In the genomic region with DNA sequence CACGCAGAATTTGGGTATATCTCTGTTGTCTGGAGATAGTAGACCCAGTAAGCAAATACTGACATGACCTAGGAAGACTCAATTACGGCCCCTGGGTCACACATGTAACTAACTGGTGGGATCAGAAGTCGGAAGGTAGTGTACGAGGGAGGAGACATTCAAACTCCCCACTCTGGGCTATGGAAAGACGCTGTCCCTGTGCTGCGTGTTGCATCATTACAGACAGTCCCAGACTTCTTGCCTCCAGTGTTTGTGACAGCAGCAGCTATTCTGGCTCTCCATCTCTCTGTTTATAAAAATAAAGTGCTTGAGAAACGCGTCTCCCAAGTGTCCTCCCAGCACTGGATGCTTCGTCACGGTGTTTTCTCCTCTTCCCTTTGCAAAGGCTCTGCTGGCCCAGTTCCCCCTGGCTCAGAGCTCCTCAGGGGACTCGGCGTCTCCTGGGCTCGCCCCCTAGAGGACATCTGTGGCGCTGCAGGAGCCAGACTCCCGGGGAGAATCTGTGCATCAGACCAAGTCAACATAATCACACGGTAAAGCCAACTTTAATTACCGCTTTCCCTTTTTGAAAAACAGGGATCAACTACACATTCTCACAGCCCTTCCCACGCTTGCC, we compare ENCODE assay signal across 8 mouse cellular contexts. TPM values are rescaled to one million over a fixed set of nuclear protein-coding genes. Genes with fewer than 3 reads are reported as not detected.
A peak's percentile ranks its signal among the peaks of the same experiment; 100 is the strongest.
DNase-seq lines count a peak whose midpoint lies in the region; ATAC-seq and TF ChIP-seq lines count a peak whose summit lies in the region.

No protein-coding gene starts in this region.

- H3K4me1 ChIP-seq in forebrain, postnatal 0 days (ENCODE audit: insufficient read depth), result peaks cover 4% of the 10 kb centered on the region; the same call in 1 of the 2 replicates
- peaks cover 19% of the 10 kb centered on the region for H3K4me1 ChIP-seq in lung, embryonic 15.5 days
- peaks cover 32% of the 10 kb centered on the region for H3K4me1 ChIP-seq in thymus, adult 2 months (replicated peaks; ENCODE audit: control insufficient read depth, insufficient read depth, low read length)

- 0 out of 2 replicates have a peak, but pooled peaks have one; percentile 43 for TF ChIP-seq POLR2A in thymus, adult 2 months (IDR thresholded peaks at IDR 0.05; ENCODE audit: control insufficient read depth, extremely low read depth, insufficient read depth, low read length, poor library complexity)

- H3K27me3 ChIP-seq in forebrain, postnatal 0 days (ENCODE audit: insufficient read depth, low read length), result no peaks in the 10 kb centered on the region
- no peaks in the 10 kb centered on the region for H3K27me3 ChIP-seq in lung, embryonic 15.5 days
- H3K27me3 ChIP-seq in thymus, adult 2 months (ENCODE audit: control insufficient read depth, insufficient read depth, low read length), result no peaks in the 10 kb centered on the region

- 14% methylated on average over 18 of the region's 18 CpGs for WGBS in forebrain, postnatal 0 days
- WGBS in lung, embryonic 15.5 days, result 18% methylated on average over 18 of the region's 18 CpGs
- WGBS in thymus, adult 2 months, result 27% methylated on average over 18 of the region's 18 CpGs

- DNase-seq in ES-CJ7 (ENCODE audit: low read depth, low spot score), result peak; percentile 78
- peak; percentile 89 for DNase-seq in cerebellum, adult 11-12 months
- peak; percentile 92 for DNase-seq in forebrain, postnatal 0 days
- peak; percentile 94 for DNase-seq in heart, postnatal 4 days
- DNase-seq in layer of hippocampus, adult 9-10 months (ENCODE audit: low spot score), result peak; percentile 61
- peak; percentile 84 for DNase-seq in ovary, adult 18-20 months (ENCODE audit: low spot score)
- peak; percentile 91 for DNase-seq in thymus, adult 2 months

- peak overlapping the region; percentile 21 for H3K4me3 ChIP-seq in forebrain, postnatal 0 days (ENCODE audit: low read depth, low read length)
- no peak overlapping the region for H3K4me3 ChIP-seq in lung, embryonic 15.5 days
- no peak overlapping the region for H3K4me3 ChIP-seq in thymus, adult 2 months (ENCODE audit: control insufficient read depth, insufficient read depth, low read length)

- TF ChIP-seq CTCF in forebrain, postnatal 0 days (IDR thresholded peaks at IDR 0.05; ENCODE audit: low read depth), result peak; percentile 91
- peak; percentile 93 for TF ChIP-seq CTCF in thymus, adult 2 months (IDR thresholded peaks at IDR 0.05; ENCODE audit: borderline replicate concordance, control insufficient read depth, extremely low read depth, insufficient read depth, low read length, poor library complexity)

- H3K9me3 ChIP-seq in forebrain, postnatal 0 days (ENCODE audit: low read length), result no peaks in the 10 kb centered on the region
- H3K9me3 ChIP-seq in lung, embryonic 15.5 days, result no peaks in the 10 kb centered on the region

- no peaks in the 10 kb centered on the region for H3K36me3 ChIP-seq in forebrain, postnatal 0 days (ENCODE audit: insufficient read depth)
- H3K36me3 ChIP-seq in lung, embryonic 15.5 days, result no peaks in the 10 kb centered on the region
- H3K36me3 ChIP-seq in thymus, adult 2 months (ENCODE audit: control insufficient read depth, insufficient read depth, low read length), result no peaks in the 10 kb centered on the region

- H3K4me2 ChIP-seq in forebrain, postnatal 0 days (ENCODE audit: low read depth), result peak overlapping the region; percentile 38
- peak overlapping the region; percentile 43 for H3K4me2 ChIP-seq in lung, embryonic 15.5 days

- peak; percentile 91 for ATAC-seq in forebrain, postnatal 0 days
- ATAC-seq in lung, embryonic 15.5 days (ENCODE audit: borderline replicate concordance, extremely low read depth, low FRiP score, low TSS enrichment), result peak; percentile 82

- no peak overlapping the region for H3K9ac ChIP-seq in forebrain, postnatal 0 days
- no peak overlapping the region for H3K9ac ChIP-seq in lung, embryonic 15.5 days

- H3K27ac ChIP-seq in forebrain, postnatal 0 days (ENCODE audit: low read depth, low read length), result no peak overlapping the region
- H3K27ac ChIP-seq in lung, embryonic 15.5 days, result no peak overlapping the region
- H3K27ac ChIP-seq in thymus, adult 2 months (ENCODE audit: control insufficient read depth, insufficient read depth, low read length), result no peak overlapping the region; the same call in 1 of the 2 replicates

RNA-seq across cellular contexts. Expression of a gene that starts 18.6 kb away (rescaled TPM):
- total RNA-seq in forebrain, postnatal 0 days (2014; rRNA removed), result 46.3 and 59.7 TPM in 2 replicates
- polyA plus RNA-seq in forebrain, postnatal 0 days (2015; fragmentation: Nextera tagmentation; extraction: Ambion mirVana), result 55.1 and 55.2 TPM in 2 replicates
- 10 to 100 TPM; 45.8 to 48.5 TPM for total RNA-seq in heart, postnatal 4 days (2021)
- polyA plus RNA-seq in lung, embryonic 15.5 days (2015; fragmentation: Nextera tagmentation; extraction: Ambion mirVana), result 51.4 and 57.1 TPM in 2 replicates
- polyA plus RNA-seq in thymus, adult 2 months (2012; rRNA removed), result 66.1 and 70.5 TPM in 2 replicates
